ENCODE assay signal across 16 mouse cellular contexts in genomic region chr7:138489471-138489870, GRCm38 (mm10).
"Had no signal": no experiment of that assay in that cellular context is flagged by ENCODE, and none has a peak within 500 bp of the region (broad histone marks: within the 10 kb centered on the region; RNA-seq: fewer than 3 reads in every experiment).

No protein-coding gene starts in this region.

- DNase-seq: left cerebral cortex, postnatal 4 days; liver; liver, embryonic 13.5 days; liver, postnatal 0 days; lung, adult 2 months; lung, embryonic 14.5 days; lung, postnatal 10 days; lung, postnatal 14 days; lung, postnatal 36 days; lung, postnatal 4 days; midbrain, embryonic 14.5 days had no signal

- ATAC-seq: liver, embryonic 12.5 days; liver, postnatal 0 days; lung, postnatal 0 days; midbrain, embryonic 13.5 days; midbrain, embryonic 15.5 days; midbrain, embryonic 16.5 days had no signal
